Mouse (Mus musculus) gastrocnemius, postnatal 36 days (tissue): Measurements from ENCODE around the gene Gipc3. TPM values are rescaled to one million over a fixed set of nuclear protein-coding genes. Genes with fewer than 3 reads are reported as not detected.

Source experiments
- DNase-seq, 2 experiments: peaks; one replicate each; pipeline ENCODE4 v3.0.0; 2022
- intact Hi-C: fragments of 180-260 bp; cut with DNase I; formaldehyde crosslinking; loops from one replicate; pipeline ENCODE4 v1.15.1; 2025
- total RNA-seq, 2 experiments: library from RNA; stranded (reverse); gene quantifications; 2 replicates each; pipeline ENCODE4 v1.2.3; 2021

Gene Gipc3
- total RNA-seq, 2 experiments from 2014 or later = 1.1 to 1.3 TPM

DNA sequence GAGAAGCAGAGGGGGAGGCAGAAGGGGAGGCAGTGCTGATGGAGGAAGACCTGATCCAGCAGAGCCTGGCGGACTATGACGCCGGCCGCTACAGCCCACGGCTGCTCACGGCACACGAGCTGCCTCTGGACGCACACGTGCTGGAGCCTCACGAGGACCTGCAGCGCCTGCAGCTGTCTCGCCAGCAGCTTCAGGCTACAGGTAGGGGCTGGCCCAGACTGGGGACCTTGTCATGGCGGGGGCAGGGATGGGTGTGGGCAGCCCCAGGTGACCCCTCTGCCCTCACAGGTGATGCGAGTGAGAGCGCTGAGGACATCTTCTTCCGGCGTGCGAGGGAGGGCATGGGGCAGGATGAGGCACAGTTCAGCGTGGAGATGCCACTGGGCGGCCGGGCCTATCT, 17.9 kb downstream of the Gipc3 start:
- DNase-seq = no peak
- intact Hi-C loops = no loop called here

DNA sequence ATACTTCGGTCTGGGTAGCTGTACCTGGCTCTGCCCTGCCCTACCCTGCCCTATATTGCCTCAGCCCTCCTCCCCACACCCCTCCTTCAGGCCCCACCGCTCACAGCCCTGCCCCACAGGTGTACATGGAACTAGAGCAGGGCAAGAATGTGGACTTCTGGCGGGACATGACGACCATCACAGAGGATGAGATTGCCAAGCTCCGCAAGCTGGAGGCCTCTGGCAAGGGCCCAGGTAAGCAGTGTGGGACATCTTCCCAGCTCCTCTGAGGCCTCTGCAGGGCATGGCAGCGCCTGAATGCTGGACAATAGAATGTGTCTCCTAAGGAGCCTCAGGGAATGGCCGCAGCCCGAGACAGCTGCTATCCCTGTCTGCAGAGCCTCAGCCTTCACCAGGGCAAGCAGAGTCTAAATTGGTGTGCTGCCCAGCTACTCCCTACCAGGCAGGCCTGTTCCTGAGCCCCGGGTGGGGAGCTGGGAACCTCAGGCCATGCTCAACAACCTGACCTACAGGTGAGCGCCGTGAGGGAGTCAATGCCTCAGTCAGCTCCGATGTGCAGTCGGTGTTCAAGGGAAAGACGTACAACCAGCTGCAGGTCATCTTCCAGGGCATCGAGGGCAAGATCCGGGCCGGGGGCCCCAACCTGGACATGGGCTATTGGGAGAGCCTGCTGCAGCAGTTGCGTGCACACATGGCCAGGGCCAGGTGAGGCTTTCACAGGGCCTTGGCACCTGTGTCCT, 19.1 kb downstream of the Gipc3 start:
- DNase-seq = no peak
- intact Hi-C loops = no loop called here

DNA sequence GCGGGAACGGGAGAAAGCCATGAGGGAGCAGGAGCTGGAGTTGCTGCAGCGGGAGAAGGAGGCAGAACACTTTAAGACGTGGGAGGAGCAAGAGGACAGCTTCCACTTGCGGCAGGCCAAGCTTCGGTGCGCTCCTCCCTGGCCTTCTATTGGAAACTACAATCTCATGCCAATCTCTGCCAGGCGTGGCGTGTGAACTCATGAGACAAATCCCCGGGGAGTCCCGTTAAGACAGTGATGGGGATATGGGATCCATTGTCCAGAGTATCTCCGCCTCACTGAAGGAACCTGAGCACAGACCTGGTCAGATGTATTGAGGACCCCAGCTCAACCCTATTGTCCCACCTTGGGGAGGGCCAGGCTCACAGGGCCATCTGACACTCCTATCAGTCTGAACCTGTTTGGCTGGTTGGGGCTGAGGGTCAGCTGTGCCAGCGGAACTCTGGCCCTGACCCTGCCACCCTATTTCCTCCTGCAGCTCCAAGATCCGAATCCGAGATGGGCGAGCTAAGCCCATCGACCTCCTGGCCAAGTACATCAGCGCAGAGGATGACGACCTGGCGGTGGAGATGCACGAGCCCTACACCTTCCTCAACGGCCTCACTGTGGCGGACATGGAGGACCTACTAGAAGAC, 19.8 kb downstream of the Gipc3 start:
- intact Hi-C loops = no loop called here
- DNase-seq = no peak

DNA sequence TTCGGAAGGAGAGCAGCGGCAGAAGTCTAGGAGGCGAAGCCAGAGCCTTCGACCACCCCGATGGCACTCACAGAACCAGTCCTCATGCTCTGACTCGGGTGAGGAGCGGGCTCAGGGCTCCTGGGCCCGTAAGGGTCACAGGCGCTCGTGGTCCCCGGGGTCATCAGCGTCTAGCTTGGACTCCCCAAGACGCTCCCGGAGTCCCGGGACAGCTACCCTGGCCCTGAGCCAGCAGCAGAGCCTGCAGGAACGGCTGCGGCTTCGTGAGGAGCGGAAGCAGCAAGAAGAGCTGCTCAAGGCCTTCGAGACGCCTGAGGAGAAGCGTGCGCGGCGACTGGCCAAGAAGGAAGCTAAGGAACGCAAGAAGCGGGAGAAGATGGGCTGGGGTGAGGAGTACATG, 20.6 kb downstream of the Gipc3 start:
- DNase-seq = no peak
- intact Hi-C loops = no loop called here

DNA sequence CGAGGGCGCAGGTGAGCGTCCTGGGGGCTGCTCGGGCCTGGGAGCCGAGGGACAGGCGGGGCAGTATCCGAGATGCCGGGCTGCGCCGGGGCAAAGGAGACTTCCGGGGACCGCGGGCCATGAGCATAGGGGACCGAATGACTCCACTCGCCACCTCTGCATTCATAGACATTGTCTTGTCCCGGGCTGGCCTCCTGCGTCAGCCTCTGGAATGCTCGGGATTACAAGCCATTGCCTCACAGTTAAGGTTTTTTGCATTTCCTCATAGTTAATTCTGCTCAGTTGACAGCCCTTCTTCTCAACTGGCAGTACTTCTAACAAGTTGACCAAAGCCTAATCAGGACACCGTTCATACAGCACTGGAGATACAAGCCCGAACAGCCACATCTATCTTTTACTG, 21.6 kb downstream of the Gipc3 start:
- no peak for DNase-seq
- intact Hi-C loops = loop anchor here (2.0 kb wide), 1 partner anchor 29 kb away; the partner anchor contains the start of gene Pip5k1c

DNA sequence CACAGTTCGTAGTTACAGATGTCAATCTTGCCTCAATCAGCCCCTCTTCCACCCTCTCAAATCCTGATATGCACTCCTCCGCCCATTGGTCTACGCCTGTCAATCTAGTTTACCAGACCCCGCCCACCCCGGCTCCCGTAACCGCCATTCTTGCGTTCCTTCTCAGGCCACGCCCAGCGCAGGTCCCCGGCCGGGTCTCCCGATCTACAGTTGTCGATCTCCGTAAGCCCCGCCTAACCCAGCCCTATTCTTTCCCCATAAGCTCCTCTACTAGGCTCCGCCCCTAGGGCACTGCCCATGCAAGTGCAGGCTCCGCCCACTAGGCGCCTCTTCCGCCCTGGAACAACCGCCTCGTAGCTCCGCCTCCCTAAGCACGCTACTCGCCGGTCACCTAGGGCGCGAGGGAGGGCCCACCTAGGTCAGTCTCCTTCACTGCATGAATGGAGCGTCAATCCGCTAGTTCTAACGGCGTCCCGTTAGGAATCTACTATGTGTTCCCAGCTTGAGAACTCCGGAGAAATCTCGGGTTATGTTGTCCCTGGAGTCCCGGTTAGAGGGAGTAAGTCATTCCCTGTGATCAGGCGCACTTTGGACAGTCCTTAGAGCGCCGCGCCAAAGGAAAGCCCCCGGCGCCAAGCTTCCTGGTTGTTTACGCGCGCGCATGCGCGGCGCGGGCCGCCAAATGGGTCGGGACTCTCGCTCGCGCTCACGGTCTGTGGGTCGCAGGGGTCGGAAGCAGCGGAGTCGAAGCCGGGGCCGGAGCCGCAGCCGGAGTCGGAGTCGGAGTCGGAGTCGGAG, 22.3 kb downstream of the Gipc3 start, which contains the start of gene Cactin:
Cactin (plus strand) TSS at position 554 of the 798 bp plus-strand sequence.
- intact Hi-C loops = loop anchor here (2.0 kb wide), 1 partner anchor 28 kb away; the partner anchor contains the start of gene Pip5k1c
- peak; percentile 95 to 99 for DNase-seq

DNA sequence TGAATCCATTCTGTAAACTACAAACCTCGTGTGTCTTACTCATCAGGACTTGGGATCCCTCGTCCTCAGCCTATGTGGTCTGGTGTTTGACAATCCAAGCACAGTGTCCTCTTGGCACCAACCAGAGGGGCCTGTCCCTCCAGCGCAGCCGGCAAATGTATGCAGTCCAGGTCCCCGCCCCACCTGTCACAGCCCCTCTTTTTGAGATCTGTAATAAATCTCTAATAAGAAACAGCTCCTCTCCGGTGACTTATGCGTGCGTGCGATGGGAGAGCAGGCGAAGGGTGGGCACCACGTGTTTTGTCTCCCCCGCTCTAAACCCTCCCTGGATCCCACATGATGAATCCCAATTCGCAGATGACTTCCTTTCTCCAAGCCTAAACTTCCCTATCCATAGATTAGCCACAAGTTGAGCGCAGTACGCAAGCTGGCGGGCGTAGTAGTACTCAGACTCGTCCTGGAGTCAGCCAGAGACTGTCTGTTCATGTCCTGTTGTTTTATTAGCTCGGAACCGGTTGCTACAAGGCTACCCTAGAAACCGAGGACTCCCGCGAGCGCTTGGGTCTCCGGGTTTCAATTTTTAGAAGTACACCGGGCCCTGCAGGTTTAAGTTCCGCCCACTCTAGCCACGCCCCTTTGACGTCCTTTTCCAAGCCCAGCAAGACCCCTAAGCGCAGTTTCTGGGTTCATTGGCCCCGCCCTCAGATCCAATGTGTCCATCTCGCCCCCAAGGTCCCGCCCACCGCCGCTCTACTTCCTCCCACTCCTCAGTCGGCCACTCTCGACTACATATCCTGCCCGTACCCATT, 23.1 kb downstream of the Gipc3 start:
- peak; percentile 90 to 94 for DNase-seq
- intact Hi-C loops = loop anchor here (2.0 kb wide), 1 partner anchor 27 kb away; the partner anchor contains the start of gene Pip5k1c

DNA sequence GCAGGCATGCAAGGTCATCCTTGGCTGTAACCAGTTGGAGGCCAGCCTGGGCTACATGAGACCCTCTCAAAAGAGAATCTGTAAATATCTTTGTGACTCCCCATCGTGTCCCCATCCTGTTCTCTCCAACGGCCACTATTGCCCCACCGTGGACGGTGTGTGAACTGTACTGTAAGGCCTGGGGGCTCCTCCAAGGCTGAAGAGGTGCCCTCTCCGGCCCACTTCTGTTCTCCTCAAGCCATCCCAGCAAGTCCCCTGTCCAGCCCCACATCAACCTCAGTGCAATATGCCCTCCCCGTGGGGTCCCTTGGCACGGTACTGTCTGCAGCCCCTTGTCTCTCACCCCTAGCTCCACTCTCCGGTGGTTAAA, 23.8 kb downstream of the Gipc3 start:
- intact Hi-C loops = no loop called here
- DNase-seq = no peak

DNA sequence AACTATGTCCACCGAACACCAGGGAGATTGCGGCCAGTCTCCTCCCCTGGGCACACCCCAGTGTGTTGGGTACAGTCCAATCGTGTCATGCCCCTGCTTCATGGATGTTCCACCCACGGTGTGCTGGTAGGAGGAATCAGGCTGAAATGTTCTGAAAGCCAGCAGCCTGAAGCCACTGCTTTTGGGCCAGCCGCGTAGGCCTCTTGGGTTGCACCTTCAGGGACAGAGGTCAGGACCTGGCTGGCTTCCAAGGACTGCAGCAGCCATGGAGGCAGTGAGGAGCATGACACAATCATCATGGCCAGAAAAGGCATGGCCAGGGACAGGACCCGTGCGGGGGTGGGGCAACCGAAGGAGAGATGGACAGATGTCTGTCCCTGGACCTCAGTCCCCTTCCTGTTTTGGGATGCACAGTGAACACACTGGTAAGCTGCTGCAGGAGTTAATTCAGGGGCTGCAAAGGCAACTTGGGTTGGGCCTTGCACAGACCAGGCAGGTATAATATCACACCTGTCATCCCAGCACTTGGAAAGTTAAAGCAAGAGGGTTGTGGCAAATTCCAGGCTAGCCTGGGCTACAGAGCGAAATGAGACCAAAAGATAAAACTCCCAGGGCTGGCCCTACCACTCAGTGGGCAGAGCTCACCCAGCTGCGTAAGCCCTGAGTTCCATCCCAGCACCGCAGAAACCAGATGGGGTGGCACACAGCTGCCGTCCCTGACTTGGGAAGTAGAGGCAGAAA, 24.3 kb downstream of the Gipc3 start:
- intact Hi-C loops = no loop called here
- no peak for DNase-seq

DNA sequence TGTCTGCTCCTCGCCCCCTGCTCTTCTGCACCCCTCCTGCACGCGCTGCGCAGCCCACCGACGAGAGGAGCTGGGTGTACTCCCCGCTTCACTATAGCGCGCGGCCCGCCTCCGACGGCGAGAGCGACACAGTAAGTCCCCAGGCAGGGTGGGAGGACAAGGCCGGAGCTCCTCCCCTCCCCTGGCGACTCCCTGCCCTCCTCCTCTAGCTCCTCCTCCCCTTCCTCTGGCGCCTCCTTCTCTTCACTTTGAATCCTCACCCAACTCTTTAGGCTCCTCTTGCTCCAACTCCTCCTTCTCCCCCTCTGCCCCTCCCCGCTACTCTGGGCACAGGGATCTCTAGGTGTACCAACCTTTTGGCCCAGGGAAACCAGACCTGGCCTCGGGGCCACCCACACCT, 25.8 kb downstream of the Gipc3 start:
- intact Hi-C loops = no loop called here
- DNase-seq = no peak

DNA sequence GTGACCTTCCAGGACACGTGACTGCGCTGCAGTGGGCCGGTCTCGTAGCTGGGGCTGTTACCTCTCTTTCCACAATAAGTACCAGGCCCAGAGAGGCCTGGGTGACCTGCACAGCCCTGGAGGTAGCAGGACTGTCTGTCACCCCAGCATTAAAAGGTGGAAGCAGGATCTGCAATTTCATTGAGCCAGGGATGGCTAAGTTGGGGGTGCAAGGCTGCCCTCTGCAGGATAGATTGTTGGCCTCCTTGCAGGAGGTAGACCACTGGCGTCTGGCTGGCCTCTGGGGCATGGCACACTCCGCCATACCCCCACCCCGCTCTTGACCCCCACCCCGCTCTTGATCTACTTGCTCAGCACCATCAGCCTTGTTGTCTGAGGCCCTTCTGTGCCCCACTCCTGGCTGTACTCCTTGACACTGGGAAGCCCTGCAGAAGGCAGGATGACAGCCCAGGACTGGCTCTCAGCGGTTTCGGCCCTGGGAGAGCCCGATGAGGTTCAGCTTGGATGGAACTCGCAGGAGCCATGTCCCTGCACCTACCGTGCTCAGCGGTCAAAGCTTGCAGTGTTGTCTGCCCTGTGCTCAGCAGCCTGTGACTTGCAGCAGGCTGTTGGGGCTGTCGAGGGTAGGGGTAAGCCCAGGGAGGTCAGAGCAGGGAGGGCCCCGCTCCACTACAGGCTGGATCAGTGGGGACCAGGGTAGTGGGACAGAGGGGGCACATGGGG, 26.6 kb downstream of the Gipc3 start:
- intact Hi-C loops = no loop called here
- no peak for DNase-seq

DNA sequence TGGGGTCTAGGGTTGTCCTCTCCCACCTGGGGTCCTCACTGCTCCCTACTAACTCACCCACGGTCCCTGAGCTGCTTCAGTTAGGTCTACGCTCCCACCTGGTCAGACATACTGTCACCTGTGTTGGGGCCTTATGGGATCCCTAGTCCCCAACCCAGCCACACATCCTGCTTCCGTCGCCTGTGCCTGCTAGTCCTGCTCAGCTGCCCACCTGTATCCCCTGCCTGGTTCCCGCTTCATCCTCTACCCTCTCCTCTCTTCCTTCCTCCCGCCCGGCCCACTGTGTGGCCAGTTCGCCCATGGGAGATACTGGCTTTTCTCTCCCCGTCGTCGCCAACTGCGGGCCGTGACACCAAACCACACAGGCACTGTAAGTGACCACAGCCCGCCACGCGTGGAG, 27.5 kb downstream of the Gipc3 start:
- intact Hi-C loops = no loop called here
- DNase-seq = no peak

DNA sequence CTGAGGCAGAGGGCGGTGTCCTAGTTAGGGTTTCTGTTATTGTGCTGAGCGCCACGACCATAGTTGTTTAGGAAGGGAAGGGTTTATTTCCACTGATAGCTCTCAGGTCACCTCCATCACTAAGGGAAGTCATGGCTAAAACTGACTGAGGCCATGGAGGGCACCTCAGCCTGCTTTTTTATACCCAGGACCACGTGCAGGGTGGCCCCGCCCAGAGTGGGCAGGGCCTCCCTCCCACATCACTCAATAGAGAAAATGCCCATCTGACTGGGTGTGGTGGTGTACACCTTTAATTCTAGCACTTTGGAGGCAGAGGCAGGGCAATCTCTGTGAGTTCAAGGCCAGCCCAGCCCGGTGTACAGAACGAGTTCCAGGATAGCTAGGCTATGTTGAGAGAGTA, 28.9 kb downstream of the Gipc3 start:
- no peak for DNase-seq
- intact Hi-C loops = no loop called here

DNA sequence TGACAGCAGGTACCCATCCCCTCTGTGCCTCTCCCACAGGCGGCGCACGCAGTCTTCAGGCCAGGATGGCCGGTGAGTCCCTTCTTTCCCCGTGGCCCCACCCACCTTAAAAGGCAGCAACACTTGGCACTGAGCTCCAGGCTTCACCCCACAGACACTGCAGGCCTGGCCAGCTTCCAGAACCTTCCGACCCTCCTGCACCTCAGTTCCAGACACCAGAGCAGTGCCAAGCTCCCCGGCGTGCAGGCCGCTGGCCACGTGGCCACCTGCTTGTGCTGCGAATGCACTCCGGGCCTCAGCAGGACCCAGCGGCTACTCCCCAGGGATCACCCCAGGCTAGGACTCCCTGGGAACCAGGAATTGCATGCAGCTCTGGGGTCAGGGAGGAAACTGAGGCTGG, 29.5 kb downstream of the Gipc3 start:
- intact Hi-C loops = no loop called here
- DNase-seq = no peak

DNA sequence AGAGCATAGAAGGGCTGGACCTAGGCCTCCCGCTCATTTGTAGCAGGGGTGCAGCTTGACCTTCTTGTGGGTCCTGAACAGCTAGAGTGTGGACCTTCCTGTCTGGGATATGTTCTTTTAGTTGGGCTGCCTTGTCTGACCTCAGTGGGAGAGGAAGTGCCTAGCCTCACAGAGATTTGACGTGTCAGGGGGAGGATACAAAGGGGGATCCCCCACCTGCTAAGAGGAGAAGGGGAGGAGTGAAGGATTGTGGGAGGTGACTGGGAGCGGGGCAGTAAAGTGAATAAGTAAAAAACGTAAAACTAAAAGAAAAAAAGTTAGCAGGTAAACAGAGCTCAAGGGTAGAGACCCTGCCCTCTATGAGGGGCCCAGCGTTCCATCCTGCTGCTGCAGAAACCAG, 33.5 kb downstream of the Gipc3 start:
- intact Hi-C loops = no loop called here

DNA sequence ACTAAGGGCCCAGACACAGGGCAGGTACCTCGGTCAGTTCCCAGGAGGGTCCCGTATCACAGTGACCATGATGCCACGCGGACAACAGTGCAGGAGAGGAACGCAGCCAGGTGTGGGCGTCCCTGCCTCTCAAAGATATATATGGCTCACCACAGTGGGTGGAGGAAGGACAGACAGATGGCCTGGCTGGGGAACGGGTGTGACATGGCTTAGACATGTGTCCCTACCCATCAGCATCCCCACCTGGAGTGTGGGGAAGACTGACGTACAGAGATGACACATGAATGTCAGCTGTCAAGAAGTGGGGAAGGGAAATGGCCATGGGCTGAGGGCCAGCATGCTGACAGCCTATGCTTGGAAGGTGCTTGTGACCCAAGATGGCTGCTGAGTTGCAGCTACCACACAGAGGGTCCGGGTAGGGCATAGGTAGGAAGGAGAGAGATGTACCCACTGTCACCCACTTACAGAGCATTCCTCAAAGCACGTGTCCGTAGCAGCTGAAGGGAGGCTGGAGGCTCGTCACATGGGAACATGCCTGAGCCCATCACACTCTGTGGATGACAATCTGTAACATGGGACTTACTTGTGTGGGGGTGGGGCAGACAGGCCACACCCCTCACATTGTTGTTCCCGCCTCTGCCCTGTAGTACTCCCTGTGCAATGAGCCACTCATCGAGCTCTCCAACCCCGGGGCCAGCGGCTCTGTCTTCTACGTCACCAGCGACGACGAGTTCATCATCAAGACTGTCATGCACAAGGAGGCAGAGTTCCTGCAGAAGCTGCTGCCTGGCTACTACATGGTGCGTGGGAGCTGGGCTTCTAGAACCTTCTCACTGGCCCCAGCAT, 36.0 kb downstream of the Gipc3 start:
- no peak for DNase-seq
- intact Hi-C loops = no loop called here

More for the DNA sequence above, 33.5 kb downstream of the Gipc3 start:
- no peak for DNase-seq

DNA sequence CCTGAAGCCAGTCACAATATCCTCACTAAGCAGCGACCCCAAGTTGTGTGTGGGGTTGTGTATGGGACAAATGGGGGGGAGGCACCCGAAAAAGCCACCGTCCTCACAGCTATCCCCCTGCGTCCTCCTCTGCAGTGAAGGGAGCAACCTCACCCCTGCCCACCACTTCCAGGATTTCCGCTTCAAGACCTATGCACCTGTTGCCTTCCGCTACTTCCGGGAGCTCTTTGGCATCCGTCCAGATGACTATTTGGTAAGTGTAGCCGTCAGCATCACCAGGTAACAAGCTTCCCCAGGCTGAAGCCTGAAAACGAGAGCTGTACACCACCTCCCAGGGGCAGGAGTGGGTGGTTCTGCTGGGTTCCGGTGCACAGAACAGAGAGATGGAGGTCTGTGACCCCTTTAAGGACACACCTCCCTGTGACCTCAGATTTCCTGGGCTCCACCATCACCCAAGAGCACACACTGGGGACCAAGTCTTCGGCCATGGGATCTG, 36.8 kb downstream of the Gipc3 start:
- intact Hi-C loops = no loop called here
- DNase-seq = no peak

DNA sequence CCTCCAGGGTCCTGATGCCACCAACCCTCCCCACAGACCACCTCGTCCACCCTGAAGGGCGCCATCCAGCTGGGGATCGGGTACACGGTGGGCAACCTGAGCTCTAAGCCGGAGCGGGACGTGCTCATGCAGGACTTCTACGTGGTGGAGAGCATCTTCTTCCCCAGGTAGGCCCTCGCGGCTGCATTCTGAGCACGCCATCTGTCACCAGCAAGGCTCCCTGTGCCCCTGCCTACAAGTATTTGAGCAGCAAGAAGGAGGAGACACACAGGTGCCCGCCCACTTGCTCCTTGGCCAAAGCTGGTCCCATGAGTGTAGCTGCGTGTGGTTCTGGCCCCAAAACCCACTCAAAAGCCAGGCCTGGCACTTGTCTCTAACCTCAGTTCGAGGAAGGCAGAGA, 37.4 kb downstream of the Gipc3 start:
- intact Hi-C loops = loop anchor here (2.0 kb wide), 1 partner anchor 17 kb away; no protein-coding TSS in a partner anchor
- DNase-seq = no peak
